Mouse (Mus musculus) layer of hippocampus, adult 6 months (tissue): Measurements from ENCODE around the gene Mmp11. TPM values are rescaled to one million over a fixed set of nuclear protein-coding genes. Genes with fewer than 3 reads are reported as not detected.

Source experiments
- long read RNA-seq, 2 experiments: library from polyadenylated mRNA; unstranded; transcript quantifications; one replicate each; pipeline ENCODE4 v2.0.0; 2019 to 2020
- polyA plus RNA-seq: library from polyadenylated mRNA; unstranded; fragments of <200 nt; fragmentation: Nextera tagmentation; gene quantifications from 2 replicates; pipeline ENCODE4 v1.2.3, GENCODE M21; 2021

The Mmp11 gene
- polyA plus RNA-seq: 1.3 and 1.4 TPM in 2 replicates
- long read RNA-seq, experiment 1, partial matches to known transcripts: 0 of 2 reads
- long read RNA-seq, experiment 1, other reads (novel, unspliced or antisense): 0 of 2 reads
- long read RNA-seq, experiment 2, transcript Mmp11-201 (8 exons, 2,288 nt): major isoform, 6 of 7 reads
- long read RNA-seq, experiment 2, partial matches to known transcripts: 0 of 7 reads
- long read RNA-seq, experiment 2, other reads (novel, unspliced or antisense): 1 of 7 reads

DNA sequence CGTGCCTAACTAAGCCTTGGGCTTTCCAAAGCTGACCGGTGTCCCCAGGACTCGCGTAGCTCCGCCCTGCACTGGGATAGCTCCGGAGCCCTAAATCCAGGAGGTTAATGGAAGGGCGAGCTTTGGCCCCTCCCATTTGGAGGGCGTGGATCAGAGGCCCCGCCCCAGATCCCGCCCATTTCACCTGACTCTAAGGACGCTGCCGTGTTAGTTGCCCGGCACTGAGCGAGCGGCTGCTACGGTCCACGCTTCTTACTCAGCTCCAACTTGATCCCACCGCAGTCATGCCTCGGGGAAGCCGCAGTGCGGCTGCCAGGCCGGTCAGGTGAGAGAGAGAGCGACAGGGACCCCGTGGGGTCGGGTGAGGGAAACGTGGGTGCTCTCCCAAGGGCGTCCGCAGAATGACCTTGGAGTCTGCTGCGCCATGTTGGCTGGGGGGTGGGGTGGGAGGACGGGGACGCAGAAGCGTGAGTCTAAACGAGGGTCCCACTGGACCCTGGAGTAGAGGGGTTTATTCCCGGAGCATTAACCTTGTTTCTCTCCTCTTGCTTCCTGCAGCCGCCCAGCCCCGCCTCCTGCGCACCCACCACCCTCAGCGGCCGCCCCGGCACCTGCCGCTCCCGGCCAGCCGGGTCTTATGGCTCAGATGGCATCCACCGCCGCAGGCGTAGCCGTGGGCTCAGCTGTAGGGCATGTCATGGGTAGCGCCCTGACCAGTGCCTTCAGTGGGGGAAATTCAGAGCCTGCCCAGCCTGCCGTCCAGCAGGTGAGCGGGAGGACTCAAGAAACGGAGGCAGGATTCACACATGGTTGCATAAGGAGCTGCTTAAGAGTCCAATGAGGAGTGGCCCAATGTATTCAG, at the start of gene Mmp11:
Mmp11 (minus strand) TSS at position 817 of the 862 bp plus-strand sequence.

DNA sequence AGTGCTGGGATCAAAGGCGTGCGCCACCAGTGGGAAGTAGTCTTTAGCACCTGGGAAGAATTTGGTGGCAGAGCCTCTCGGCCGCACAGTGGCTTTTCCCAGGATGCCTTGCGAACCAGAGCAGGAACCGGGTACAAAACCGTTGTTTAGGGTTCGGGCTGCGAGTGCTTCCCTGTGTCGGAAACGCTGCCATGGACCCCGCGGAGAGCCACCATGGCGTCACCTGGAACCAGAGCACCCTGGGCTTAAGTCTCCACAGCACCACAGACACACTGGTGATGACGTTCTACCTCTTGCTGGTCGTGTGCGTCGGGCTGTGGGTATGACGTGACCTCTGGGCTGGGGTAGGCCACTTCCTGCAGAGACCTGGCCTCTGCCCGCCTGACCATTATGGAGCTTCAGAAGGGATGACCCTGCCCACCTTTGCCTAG, 18.1 kb upstream of the Mmp11 start, which contains the start of gene Gm5134:
Gm5134 (plus strand) TSS at position 134 of the 431 bp plus-strand sequence.

DNA sequence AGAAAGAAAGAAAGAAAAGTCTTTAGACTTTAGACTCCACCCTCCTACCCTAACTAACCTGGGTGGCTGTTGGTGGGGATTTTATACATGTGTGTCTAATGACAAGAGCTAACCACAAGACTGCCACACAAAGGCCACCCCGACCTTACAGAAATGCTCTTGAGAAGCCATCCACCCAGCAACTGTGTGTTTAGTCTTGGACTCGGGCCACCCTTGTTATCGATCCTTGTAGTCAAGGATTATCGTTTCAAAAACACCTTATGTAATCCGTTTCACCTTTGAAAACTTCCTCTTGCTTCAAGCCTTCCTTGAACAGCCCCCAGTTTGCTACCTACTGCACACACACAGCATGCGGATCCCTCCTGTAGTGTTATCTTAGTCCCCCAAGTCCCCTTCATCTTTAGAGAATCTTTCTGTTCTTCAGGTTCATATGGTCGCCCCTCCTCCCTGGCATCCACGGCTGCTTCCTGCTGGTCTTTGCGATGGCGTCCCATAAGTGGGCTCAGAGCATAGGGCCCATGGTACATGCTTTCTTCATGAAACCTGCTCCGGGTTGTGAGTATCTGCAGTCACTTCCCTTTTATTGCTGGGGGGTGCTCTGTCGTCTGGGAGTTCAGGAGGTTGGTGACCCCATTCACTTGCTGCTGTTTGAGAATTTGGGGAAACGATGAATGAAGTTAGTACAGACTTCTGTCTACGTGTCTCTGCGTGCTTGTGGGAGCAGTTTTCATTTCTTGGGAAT, 6.6 kb upstream of the Mmp11 start, which contains the start of gene Vpreb3:
Vpreb3 (plus strand) TSS at position 322 of the 742 bp plus-strand sequence.

DNA sequence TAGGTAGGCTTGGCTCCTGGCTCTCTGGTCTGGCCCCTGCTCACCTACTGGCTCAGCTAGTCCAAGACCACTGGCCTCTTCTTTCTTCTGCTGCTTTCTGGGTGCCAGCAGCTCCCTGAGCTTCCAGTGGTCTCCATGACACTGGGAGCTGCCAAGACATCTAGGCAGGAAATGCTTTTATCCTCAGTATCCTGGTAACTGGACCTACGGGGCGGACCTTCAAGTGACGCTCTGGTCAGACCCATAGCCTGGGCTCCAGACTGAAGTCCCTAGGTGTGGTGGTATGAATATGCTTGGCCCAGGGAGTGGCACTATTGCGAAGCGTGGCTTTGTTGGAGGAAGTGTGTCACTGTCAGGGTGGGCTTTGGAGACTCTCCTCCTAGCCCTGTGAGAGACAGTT, 4.2 kb upstream of the Mmp11 start, which contains the start of gene Gm867:
Gm867 (minus strand) TSS at position 153 of the 400 bp plus-strand sequence.

DNA sequence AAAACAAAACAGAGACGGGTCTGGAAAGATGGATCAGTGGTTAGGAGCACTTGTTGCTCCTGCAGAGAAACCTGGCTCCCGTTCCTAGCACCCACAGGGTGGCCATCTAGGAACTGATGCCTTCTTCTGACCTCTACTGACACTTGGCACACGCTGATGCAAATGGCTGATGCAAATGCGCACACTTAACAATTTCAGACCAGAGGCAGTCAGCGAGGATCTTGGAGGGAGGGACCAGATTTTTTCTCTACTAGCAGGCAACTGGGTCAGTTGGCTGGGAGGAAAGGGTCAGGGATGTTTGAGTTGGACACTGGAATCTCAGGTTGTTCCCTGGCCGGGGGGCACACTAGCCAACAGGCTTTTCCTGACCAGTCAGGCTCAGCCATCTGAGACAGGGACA, 3.4 kb downstream of the Mmp11 start, which contains the start of gene Chchd10:
Chchd10 (plus strand) TSS at position 240 of the 400 bp plus-strand sequence.

DNA sequence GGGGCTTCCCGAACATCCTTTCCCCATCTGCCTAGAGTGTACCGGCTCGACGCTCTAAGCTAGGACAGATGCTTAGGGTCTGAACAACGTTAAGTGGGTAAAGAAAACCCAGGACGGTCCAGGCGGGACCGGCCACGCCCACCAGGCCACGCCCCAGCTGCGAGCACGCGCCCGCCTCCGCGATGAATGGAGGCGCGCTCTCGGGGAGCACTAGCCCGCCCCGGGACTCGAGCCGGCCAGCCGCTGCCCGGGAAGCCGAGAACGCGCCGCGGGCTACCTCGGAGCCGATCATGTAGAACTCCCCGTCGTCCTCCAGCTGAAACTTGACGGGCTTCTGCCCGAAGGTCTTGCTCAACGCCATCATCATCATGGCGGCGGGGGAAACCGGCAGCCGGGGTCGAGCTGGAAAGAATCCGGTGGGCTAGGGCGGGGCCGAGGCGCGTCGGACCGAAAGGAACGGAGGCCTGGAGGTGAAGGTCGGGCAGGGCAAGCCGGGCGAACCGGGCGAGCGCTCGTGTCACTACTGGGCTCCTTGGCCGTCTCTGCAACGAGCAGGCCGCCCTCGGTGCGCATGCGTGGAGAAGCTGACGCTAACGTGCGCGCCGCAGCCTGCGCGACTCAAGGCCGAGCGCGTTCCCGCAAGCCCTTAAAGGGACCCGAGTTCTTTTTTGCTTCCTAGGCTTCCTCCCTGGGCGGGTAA, 15.1 kb downstream of the Mmp11 start, which contains the start of gene Smarcb1:
Smarcb1 (minus strand) TSS at position 592 of the 700 bp plus-strand sequence.

DNA sequence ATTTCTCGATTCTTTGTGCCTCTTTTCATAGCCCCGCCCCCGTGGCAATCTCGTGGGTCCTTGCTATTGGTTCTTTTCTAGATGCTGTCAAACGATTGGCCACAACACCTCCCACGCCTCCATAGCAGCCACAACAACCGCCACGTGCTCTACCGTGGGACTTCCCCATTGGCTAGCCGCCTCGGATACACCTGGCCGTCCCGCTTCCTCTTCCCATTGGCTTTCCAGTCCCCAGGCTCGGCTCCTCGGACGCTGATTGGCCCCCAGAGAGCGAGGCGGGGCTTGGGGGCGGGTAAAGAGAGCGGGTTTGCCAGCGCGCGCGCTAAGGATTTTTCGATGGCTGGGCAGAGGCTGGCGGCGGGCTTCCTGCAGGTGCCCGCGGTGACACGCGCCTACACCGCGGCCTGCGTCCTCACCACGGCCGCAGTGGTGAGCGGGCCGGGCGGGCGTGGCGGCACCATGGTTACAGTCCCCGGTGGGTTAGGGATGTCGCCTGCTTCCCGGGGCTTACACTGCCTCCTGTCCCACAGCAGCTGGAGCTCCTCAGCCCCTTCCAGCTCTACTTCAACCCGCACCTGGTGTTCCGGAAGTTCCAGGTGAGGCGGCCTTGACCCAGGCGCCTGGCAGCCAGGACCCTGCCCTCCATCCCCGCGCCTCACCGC, 43.1 kb downstream of the Mmp11 start, which contains the start of gene Derl3:
Derl3 (plus strand) TSS at position 325 of the 662 bp plus-strand sequence.

Other genes starting within 250 kb of the Mmp11 start
- 15.1 and 22.2 TPM in 2 replicates for gene Cabin1, start 172.2 kb downstream of the Mmp11 start, polyA plus RNA-seq
- gene Ddt, start 163.1 kb downstream of the Mmp11 start, polyA plus RNA-seq: 194 and 202 TPM in 2 replicates
- gene Gm20441, start 155.5 kb downstream of the Mmp11 start, polyA plus RNA-seq: not detected in 2 replicates
- 8.2 and 13.6 TPM in 2 replicates for gene Gstt3, start 155.1 kb downstream of the Mmp11 start, polyA plus RNA-seq
- gene Gstt1, start 137.9 kb downstream of the Mmp11 start, polyA plus RNA-seq: 38.2 and 46.0 TPM in 2 replicates
- not detected in 2 replicates for gene Gstt4, start 114.0 kb downstream of the Mmp11 start, polyA plus RNA-seq
- 5.4 and 8.1 TPM in 2 replicates for gene Gstt2, start 99.1 kb downstream of the Mmp11 start, polyA plus RNA-seq
- 1,436 and 1,590 TPM in 2 replicates for gene Mif, start 76.3 kb downstream of the Mmp11 start, polyA plus RNA-seq
- gene Derl3, start 43.1 kb downstream of the Mmp11 start, polyA plus RNA-seq: 2.1 and 2.3 TPM in 2 replicates
- 110 and 116 TPM in 2 replicates for gene Smarcb1, start 14.9 kb downstream of the Mmp11 start, polyA plus RNA-seq
- gene Chchd10, start 3.4 kb downstream of the Mmp11 start, polyA plus RNA-seq: 1,305 and 1,353 TPM in 2 replicates
- gene Gm867, start 4.2 kb upstream of the Mmp11 start, polyA plus RNA-seq: 0.13 and 0.26 TPM in 2 replicates
- gene Vpreb3, start 6.6 kb upstream of the Mmp11 start, polyA plus RNA-seq: 0.26 TPM in 1 of 2 replicates, not detected in the other
- gene Gm5134, start 18.0 kb upstream of the Mmp11 start, polyA plus RNA-seq: not detected in 2 replicates
- 3.1 and 4.4 TPM in 2 replicates for gene Zfp280b, start 96.2 kb upstream of the Mmp11 start, polyA plus RNA-seq
- gene Slc5a4b, start 174.5 kb upstream of the Mmp11 start, polyA plus RNA-seq: not detected in 2 replicates
- not detected in 2 replicates for gene Slc5a4a, start 211.0 kb upstream of the Mmp11 start, polyA plus RNA-seq